Mouse (Mus musculus) heart, postnatal 0 days (tissue): ENCODE results near the gene Ctsh. TPM values are rescaled to one million over a fixed set of nuclear protein-coding genes. Genes with fewer than 3 reads are reported as not detected.
"Not testable (repeated sequence)": the region's sequence is repeated elsewhere in the genome, so short reads cannot be mapped to it uniquely, and the experiment has no call there.

Experiments used
- ATAC-seq: fragments of 200-750 bp; cut with Nextera tagmentation; 2 replicates; pipeline ENCODE4 v1.8.0; 2017; ENCODE audit warnings: low read depth, moderate number of reproducible peaks, moderate library complexity; ENCODE audit not compliant: insufficient read depth
- DNase-seq: peaks from one replicate; pipeline ENCODE4 v3.0.0-alpha.2; 2016; ENCODE audit warnings: low spot score
- H3K27ac ChIP-seq: fragments of 300-500 bp; sonication (generic); 2 replicates; pipeline ENCODE4 v1.5.1; 2014; ENCODE audit warnings: low read depth, mild to moderate bottlenecking
- H3K27me3 ChIP-seq: fragments of 300-500 bp; sonication (generic); 2 replicates; pipeline ENCODE4 v1.6.1; 2014; ENCODE audit warnings: low read length, mixed read lengths; ENCODE audit not compliant: control insufficient read depth, insufficient read depth
- H3K36me3 ChIP-seq: fragments of 300-500 bp; sonication (generic); replicated peaks from 2 replicates; pipeline ENCODE4 v1.6.1; 2014; ENCODE audit warnings: low read length, mixed read lengths; ENCODE audit not compliant: control insufficient read depth, insufficient read depth
- H3K4me1 ChIP-seq: fragments of 300-500 bp; sonication (generic); 2 replicates; pipeline ENCODE4 v1.6.1; 2014; ENCODE audit warnings: antibody characterized with exemption; ENCODE audit not compliant: control insufficient read depth, insufficient read depth
- H3K4me2 ChIP-seq: fragments of 300-500 bp; sonication (generic); 2 replicates; pipeline ENCODE4 v1.6.1; 2014; ENCODE audit warnings: low read depth, mild to moderate bottlenecking, low read length, moderate library complexity
- H3K4me3 ChIP-seq: fragments of 300-500 bp; sonication (generic); 2 replicates; pipeline ENCODE4 v1.5.1; 2014; ENCODE audit warnings: low read depth, low read length
- H3K9ac ChIP-seq: fragments of 300-500 bp; sonication (generic); replicated peaks from 2 replicates; pipeline ENCODE4 v1.6.1; 2014; ENCODE audit warnings: low read depth, low read length, mixed read lengths
- H3K9me3 ChIP-seq: fragments of 300-500 bp; sonication (generic); replicated peaks from 2 replicates; pipeline ENCODE4 v1.6.1; 2016; ENCODE audit warnings: low read length; ENCODE audit not compliant: control insufficient read depth
- CTCF ChIP-seq: IDR thresholded peaks from 2 replicates; pipeline ENCODE4 v1.5.1; 2016; ENCODE audit warnings: antibody characterized with exemption, control low read depth, low read depth
- EP300 ChIP-seq: IDR thresholded peaks from 2 replicates; pipeline ENCODE4 v1.6.1; 2016; ENCODE audit warnings: antibody characterized with exemption, low read depth
- WGBS: fragments of 180-500 bp; shearing (Covaris S2); extraction: QIAGEN DNeasy Blood & Tissue Kit; methylation state at CpG from one replicate; pipeline ENCODE4 v1.1.7; 2014; 5-methylcytosine and 5-hydroxymethylcytosine counted together
- polyA plus RNA-seq: library from polyadenylated mRNA; unstranded; fragments of >200 nt; fragmentation: Nextera tagmentation; extraction: Ambion mirVana; gene quantifications from 2 replicates; pipeline ENCODE4 v1.2.1, GENCODE M21; 2015
- total RNA-seq: library from RNA; depleted of rRNA; stranded (reverse); fragments of >200 nt; gene quantifications from 2 replicates; pipeline ENCODE4 v1.2.3, GENCODE M21; 2014; ENCODE audit warnings: low replicate concordance

The Ctsh gene
- total and polyA plus RNA-seq, 2 experiments from 2014 or later = 78.8 to 151 TPM

DNA sequence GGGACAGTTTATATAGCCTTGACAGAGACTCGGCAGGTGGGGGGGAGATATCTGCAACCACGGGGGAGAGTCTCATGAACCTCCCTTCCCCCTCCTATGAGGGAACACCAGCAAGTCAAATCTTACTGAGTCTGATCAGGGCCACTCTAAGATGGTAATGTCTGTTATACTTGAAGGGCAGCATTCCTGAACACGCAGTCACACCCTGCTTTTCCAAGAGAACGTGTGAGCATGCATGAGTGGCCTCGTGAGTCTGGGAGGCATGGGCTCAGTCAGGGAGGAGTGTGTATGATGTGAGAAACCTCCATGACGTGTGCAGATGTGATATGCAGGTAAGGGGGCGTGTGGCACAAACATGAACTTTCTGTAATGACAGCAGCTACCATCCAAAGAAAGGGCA is 15.5 kb downstream of the Ctsh start:
- H3K4me1 ChIP-seq = no peaks in the 10 kb centered on the region
- H3K4me3 ChIP-seq = no peak overlapping the region
- no peak overlapping the region for H3K4me2 ChIP-seq
- TF ChIP-seq CTCF (no peak), EP300 (no peak)
- H3K36me3 ChIP-seq = no peaks in the 10 kb centered on the region
- H3K9ac ChIP-seq = no peak overlapping the region
- no peak for DNase-seq
- 63% methylated on average over 7 of the region's 7 CpGs for WGBS
- no peak overlapping the region for H3K27ac ChIP-seq
- H3K9me3 ChIP-seq = no peaks in the 10 kb centered on the region
- no peaks in the 10 kb centered on the region for H3K27me3 ChIP-seq
- ATAC-seq = no peak

DNA sequence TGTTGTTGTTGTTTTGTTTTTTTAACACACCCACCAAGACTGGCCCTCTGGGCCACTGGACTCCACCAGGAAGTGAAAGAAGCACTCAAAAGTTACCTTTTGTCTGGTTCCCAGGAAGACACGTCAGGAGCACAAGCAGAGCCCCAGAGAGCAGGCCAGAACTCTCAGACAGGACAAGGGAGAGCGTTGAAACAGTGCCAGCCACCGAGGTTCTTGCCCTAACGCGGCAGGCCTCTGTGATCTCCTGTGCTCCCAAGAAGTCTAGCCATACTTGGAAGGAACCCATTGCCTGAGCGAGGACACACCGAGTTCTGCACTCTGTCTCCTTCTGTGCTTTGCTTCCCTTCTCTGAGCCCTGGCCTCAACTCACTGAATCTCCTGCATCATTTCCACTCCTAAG is 16.2 kb downstream of the Ctsh start:
- no peaks in the 10 kb centered on the region for H3K9me3 ChIP-seq
- no peaks in the 10 kb centered on the region for H3K36me3 ChIP-seq
- 70% methylated on average over 7 of the region's 7 CpGs for WGBS
- no peaks in the 10 kb centered on the region for H3K27me3 ChIP-seq
- ATAC-seq = no peak
- no peak overlapping the region for H3K4me3 ChIP-seq
- no peak overlapping the region for H3K4me2 ChIP-seq
- DNase-seq = no peak
- H3K9ac ChIP-seq = no peak overlapping the region
- H3K4me1 ChIP-seq = no peaks in the 10 kb centered on the region
- no peak for TF ChIP-seq CTCF
- TF ChIP-seq EP300 = no peak
- no peak overlapping the region for H3K27ac ChIP-seq

DNA sequence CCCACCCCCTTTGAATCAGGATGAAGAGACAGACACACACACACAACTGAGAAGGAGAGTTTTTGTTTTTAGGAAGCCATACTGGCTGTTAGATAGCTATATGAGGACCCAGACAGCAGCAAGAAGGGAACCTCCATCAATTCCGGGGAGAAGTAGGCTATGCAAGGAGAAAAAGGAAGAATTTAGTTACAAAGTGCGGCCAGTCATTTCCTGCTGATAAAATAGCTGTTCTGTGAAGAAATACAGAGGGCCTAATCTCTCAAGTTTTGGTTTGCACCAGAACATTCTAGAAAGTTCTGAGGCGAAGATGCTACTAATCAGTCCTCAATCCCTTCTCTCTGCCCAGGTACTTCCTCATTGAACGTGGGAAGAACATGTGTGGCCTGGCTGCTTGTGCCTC is 21.4 kb downstream of the Ctsh start:
- no peak overlapping the region for H3K4me3 ChIP-seq
- H3K4me2 ChIP-seq = no peak overlapping the region
- no peak for DNase-seq
- no peaks in the 10 kb centered on the region for H3K36me3 ChIP-seq
- H3K9me3 ChIP-seq = no peaks in the 10 kb centered on the region
- WGBS = 52% methylated on average over 4 of the region's 4 CpGs
- ATAC-seq = no peak
- H3K27ac ChIP-seq = no peak overlapping the region
- TF ChIP-seq CTCF (no peak), EP300 (no peak)
- no peaks in the 10 kb centered on the region for H3K27me3 ChIP-seq
- H3K4me1 ChIP-seq = no peaks in the 10 kb centered on the region
- H3K9ac ChIP-seq = no peak overlapping the region

DNA sequence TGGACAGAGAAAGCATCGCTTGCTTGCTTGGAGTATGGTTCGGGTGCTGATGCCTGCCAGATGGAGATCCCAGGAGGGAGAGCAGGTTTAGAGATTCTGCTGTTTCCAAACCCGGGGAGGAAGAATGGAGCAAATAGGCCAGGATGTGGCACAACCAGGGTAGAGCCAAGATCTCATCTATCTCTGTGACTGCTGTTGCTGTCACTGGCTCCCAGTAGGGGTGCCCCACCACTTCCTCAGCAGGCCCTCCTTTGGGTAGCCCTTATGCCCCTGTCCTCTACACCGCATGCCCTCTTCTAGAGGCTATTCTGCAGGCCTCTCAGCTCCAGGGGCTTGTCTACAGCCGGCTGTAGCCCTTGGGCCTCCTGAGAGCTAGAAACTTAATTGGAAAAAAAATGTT is 22.2 kb downstream of the Ctsh start:
- TF ChIP-seq CTCF = no peak
- no peak overlapping the region for H3K9ac ChIP-seq
- H3K27ac ChIP-seq = no peak overlapping the region
- 70% methylated on average over 5 of the region's 5 CpGs for WGBS
- no peaks in the 10 kb centered on the region for H3K36me3 ChIP-seq
- H3K4me3 ChIP-seq = no peak overlapping the region
- ATAC-seq (no peak), DNase-seq (no peak)
- no peaks in the 10 kb centered on the region for H3K4me1 ChIP-seq
- H3K27me3 ChIP-seq = no peaks in the 10 kb centered on the region
- H3K9me3 ChIP-seq = no peaks in the 10 kb centered on the region
- no peak overlapping the region for H3K4me2 ChIP-seq

DNA sequence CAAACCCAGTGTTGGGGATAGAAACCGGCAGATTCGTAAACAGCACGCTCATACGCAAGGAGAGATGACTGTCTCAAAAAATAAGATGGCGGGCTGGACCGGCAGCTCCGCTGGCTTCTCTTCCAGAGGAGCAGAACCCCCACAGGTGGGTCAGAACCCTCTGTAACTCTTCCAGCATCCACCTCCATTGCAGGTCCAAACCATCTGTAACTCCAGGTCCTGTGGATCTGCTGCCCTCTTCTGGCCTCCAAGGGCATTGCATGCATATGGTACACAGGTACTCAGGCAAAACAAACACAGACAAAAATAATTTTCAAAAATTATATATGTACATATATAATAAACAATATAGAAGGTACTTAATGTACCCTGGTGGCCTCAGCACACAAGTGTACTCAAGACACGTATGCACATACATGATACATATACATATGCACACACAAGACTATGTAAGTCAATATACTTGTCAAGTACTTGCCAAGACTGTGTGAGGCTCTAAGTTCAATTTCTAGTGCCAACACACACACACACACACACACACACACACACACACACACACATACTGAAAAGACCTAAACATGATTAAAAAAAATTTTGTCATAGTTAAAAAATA is 23.0 kb downstream of the Ctsh start:
- Histone ChIP-seq H3K4me1 (no peaks in the 10 kb centered on the region), H3K27ac (no peak overlapping the region), H3K9me3 (no peaks in the 10 kb centered on the region), H3K27me3 (no peaks in the 10 kb centered on the region), H3K9ac (no peak overlapping the region), H3K36me3 (no peaks in the 10 kb centered on the region), H3K4me2 (no peak overlapping the region), H3K4me3 (no peak overlapping the region)
- WGBS = 61% methylated on average over 8 of the region's 8 CpGs
- TF ChIP-seq CTCF = peak; percentile 92
- no peak for TF ChIP-seq EP300
- ATAC-seq (no peak), DNase-seq (no peak)

DNA sequence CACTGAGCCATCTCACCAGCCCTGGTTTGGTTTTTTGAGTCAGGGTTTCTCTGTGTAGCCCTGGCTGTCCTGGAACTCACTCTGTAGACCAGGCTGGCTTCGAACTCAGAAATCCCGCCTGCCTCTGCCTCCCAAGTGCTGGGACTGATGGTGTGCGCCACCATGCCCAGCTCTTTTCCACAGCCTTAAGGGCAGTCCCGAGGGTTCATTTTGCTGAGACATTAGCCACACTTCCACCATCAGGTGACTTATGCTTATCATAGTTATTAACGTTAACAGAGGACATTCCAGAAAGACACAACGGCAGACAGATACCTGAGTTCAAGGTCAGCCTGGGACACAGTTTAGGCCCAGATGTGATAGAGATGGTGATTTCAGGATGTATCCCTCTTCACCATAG is 28.0 kb downstream of the Ctsh start:
- H3K4me3 ChIP-seq, H3K27ac ChIP-seq, H3K27me3 ChIP-seq, H3K9ac ChIP-seq, ATAC-seq, DNase-seq, H3K36me3 ChIP-seq, H3K4me1 ChIP-seq, H3K9me3 ChIP-seq, H3K4me2 ChIP-seq: not testable (repeated sequence)
- 65% methylated on average over 6 of the region's 6 CpGs for WGBS
